Mouse (Mus musculus): ENCODE data around the gene Rnf114. TPM values are rescaled to one million over a fixed set of nuclear protein-coding genes. Genes with fewer than 3 reads are reported as not detected.

The Rnf114 gene
- polyA plus RNA-seq, 1 experiment from 2014 or later = 99.2 TPM

GRCm38 (mm10) chr2:167542361-167542760, 49.9 kb downstream of the Rnf114 start:
- H3K4me2 ChIP-seq = peak overlapping the region; percentile 91
- H3K4me3 ChIP-seq (replicated peaks) = peak overlapping the region; percentile 80
- no peak for ATAC-seq (ENCODE audit: insufficient number of reproducible peaks, insufficient read depth, low FRiP score, low TSS enrichment, low read depth)
- H3K36me3 ChIP-seq = peaks cover 33% of the 10 kb centered on the region
- H3K9me3 ChIP-seq = no peaks in the 10 kb centered on the region
- H3K27ac ChIP-seq = peak overlapping the region; percentile 96
- peaks cover 6% of the 10 kb centered on the region for H3K27me3 ChIP-seq
- H3K4me1 ChIP-seq (replicated peaks) = peaks cover 79% of the 10 kb centered on the region
- 35% methylated on average over 4 of the region's 4 CpGs for WGBS
- peak overlapping the region; percentile 88 for H3K9ac ChIP-seq (replicated peaks)

DNA sequence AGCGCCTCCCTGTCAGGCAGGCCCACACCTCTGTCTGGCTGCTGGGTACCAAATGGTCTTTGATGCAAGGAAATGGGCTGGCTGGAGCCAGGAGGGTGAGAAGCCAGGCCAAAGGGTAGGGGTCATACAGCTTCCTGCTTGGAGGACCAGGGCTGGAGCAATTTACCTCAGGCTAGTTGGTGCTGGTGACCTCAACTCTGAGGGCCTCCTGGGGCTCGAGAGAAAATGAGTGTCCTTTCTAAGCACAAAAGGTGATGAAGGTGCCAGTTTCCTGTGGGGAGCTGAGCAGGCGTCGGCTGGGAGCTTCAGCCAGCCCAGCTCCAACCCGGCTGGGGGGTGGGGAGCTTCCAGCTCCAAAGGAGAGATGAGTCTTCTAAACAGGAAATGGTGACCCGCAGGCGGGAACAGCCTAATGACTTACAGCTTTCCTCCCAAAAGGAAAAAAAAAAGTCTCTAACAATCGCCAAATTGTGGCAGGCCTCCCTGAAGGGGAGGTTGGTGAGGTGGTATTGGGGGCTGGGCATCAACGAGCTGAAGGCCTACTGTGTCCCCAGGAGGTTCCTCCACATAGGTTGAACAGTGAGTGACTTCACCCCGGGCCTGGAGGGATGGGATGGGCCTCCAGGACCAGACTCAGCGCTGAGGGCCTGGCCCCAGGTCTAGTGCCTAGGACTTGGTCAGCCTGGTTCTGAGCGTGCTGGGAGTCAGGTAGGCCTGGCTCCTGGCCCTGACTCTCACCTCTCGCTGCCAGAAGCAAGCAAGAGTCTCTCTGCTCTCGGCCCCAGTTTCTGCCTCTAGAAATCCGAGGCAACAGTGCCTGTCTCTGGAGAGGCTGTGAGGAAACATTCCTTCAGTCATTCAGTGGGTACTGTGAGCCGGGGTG, 50.9 kb downstream of the Rnf114 start:
- ATAC-seq (ENCODE audit: insufficient number of reproducible peaks, insufficient read depth, low FRiP score, low TSS enrichment, low read depth) = no peak
- no peaks in the 10 kb centered on the region for H3K27me3 ChIP-seq
- WGBS = 5% methylated on average over 16 of the region's 16 CpGs
- peak overlapping the region; percentile 23; the same call in 1 of the 2 replicates for H3K9ac ChIP-seq (replicated peaks)
- peak overlapping the region; percentile 91 for H3K4me2 ChIP-seq
- peak overlapping the region; percentile 80; the same call in 1 of the 2 replicates for H3K4me3 ChIP-seq (replicated peaks)
- peaks cover 77% of the 10 kb centered on the region for H3K4me1 ChIP-seq (replicated peaks)
- no peaks in the 10 kb centered on the region for H3K9me3 ChIP-seq
- H3K36me3 ChIP-seq = peaks cover 33% of the 10 kb centered on the region
- H3K27ac ChIP-seq = peak overlapping the region; percentile 96

GRCm38 (mm10) chr2:167544004-167544356, 51.5 kb downstream of the Rnf114 start:
- Histone ChIP-seq H3K4me3 (replicated peaks) (no peak overlapping the region), H3K4me2 (peak overlapping the region; percentile 91; the same call in 1 of the 2 replicates), H3K4me1 (replicated peaks) (peaks cover 72% of the 10 kb centered on the region), H3K36me3 (peaks cover 33% of the 10 kb centered on the region), H3K9ac (replicated peaks) (peak overlapping the region; percentile 23), H3K9me3 (no peaks in the 10 kb centered on the region), H3K27ac (peak overlapping the region; percentile 96), H3K27me3 (no peaks in the 10 kb centered on the region)
- WGBS = 4% methylated on average over 4 of the region's 4 CpGs
- no peak for ATAC-seq (ENCODE audit: insufficient number of reproducible peaks, insufficient read depth, low FRiP score, low TSS enrichment, low read depth)

DNA sequence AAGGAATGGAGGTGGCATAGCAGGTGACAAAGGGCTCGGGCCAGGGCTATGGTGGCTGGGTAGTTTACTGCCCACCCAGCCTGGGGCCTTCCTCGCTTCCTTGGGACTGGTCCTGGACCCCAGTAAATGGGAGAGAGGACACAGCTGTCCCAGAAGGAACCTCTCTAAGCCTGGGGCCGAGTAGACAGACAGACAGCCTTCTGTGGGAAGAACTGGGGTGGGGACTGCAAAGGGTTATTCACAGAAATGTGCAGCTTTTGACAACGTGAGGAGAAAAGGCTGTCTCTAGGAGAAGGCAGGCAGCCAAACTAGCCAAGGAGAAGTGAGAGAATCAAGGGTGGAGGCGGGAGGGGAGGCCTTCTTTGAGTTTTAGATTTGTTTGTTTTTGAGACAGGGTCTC, 52.0 kb downstream of the Rnf114 start:
- Histone ChIP-seq H3K4me1 (replicated peaks) (peaks cover 72% of the 10 kb centered on the region), H3K27ac (peak overlapping the region; percentile 96), H3K4me3 (replicated peaks) (no peak overlapping the region), H3K27me3 (no peaks in the 10 kb centered on the region), H3K36me3 (peaks cover 33% of the 10 kb centered on the region), H3K9ac (replicated peaks) (peak overlapping the region; percentile 23; the same call in 1 of the 2 replicates), H3K9me3 (no peaks in the 10 kb centered on the region), H3K4me2 (peak overlapping the region; percentile 91; the same call in 1 of the 2 replicates)
- no peak for ATAC-seq (ENCODE audit: insufficient number of reproducible peaks, insufficient read depth, low FRiP score, low TSS enrichment, low read depth)
- WGBS = 43% methylated on average over 5 of the region's 5 CpGs

- no peak for ATAC-seq (ENCODE audit: insufficient number of reproducible peaks, insufficient read depth, low FRiP score, low TSS enrichment, low read depth)
- H3K4me1 ChIP-seq (replicated peaks) = peaks cover 55% of the 10 kb centered on the region
- 54% methylated on average over 18 of the region's 18 CpGs for WGBS
- H3K9me3 ChIP-seq = no peaks in the 10 kb centered on the region
- H3K9ac ChIP-seq (replicated peaks) = no peak overlapping the region; the same call in 1 of the 2 replicates
- H3K27me3 ChIP-seq = no peaks in the 10 kb centered on the region
- H3K27ac ChIP-seq = peak overlapping the region; percentile 92
- no peak overlapping the region for H3K4me3 ChIP-seq (replicated peaks)
- 0 out of 2 replicates have a peak overlapping the region, but pooled peaks have one; percentile 17 for H3K4me2 ChIP-seq
- H3K36me3 ChIP-seq = peaks cover 16% of the 10 kb centered on the region
Measured at GRCm38 (mm10) chr2:167546447-167547195, 54.2 kb downstream of the Rnf114 start.

GRCm38 (mm10) chr2:167547444-167547843, 55.0 kb downstream of the Rnf114 start:
- Histone ChIP-seq H3K4me2 (no peak overlapping the region), H3K27me3 (no peaks in the 10 kb centered on the region), H3K4me1 (replicated peaks) (peaks cover 47% of the 10 kb centered on the region), H3K9ac (replicated peaks) (no peak overlapping the region), H3K27ac (peak overlapping the region; percentile 92), H3K4me3 (replicated peaks) (no peak overlapping the region), H3K36me3 (peaks cover 8% of the 10 kb centered on the region), H3K9me3 (no peaks in the 10 kb centered on the region)
- 65% methylated on average over 8 of the region's 8 CpGs for WGBS
- ATAC-seq (ENCODE audit: insufficient number of reproducible peaks, insufficient read depth, low FRiP score, low TSS enrichment, low read depth) = no peak

GRCm38 (mm10) chr2:167548961-167549360, 56.5 kb downstream of the Rnf114 start:
- WGBS = 76% methylated on average over 7 of the region's 7 CpGs
- no peaks in the 10 kb centered on the region for H3K9me3 ChIP-seq
- 0 out of 2 replicates have a peak overlapping the region, but pooled peaks have one; percentile 7 for H3K27ac ChIP-seq

DNA sequence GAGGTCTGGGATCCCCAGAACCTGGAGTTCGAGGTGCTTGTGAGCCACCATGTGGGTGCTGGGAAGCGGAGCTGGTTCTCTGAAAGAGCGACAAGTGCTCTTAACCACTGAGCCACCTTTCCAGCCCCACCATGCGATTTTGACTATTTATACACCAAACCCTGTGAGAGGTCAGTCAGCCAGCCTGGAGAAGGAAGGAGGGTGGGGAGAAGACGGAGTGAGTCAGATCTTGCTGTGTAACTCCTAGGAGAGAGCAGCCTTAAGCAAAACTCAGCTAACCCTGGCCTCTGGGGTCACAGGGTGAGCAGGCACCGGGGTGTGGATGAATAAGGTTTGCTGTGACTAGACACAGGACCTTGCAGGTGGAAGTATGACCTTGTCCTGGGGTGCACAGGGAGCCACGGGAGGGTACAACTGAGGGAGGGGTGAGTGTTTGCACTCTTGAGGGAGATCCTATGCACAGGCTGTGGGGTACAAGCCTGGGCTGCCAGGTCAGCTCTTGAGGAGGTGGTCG, 58.0 kb downstream of the Rnf114 start:
- Histone ChIP-seq H3K36me3 (no peaks in the 10 kb centered on the region), H3K27ac (0 out of 2 replicates have a peak overlapping the region, but pooled peaks have one; percentile 32), H3K4me1 (replicated peaks) (peaks cover 44% of the 10 kb centered on the region), H3K27me3 (no peaks in the 10 kb centered on the region), H3K9ac (replicated peaks) (no peak overlapping the region), H3K4me2 (no peak overlapping the region), H3K4me3 (replicated peaks) (no peak overlapping the region), H3K9me3 (no peaks in the 10 kb centered on the region)
- WGBS = 72% methylated on average over 8 of the region's 8 CpGs
- ATAC-seq (ENCODE audit: insufficient number of reproducible peaks, insufficient read depth, low FRiP score, low TSS enrichment, low read depth) = no peak

More at GRCm38 (mm10) chr2:167548961-167549360, 56.5 kb downstream of the Rnf114 start:
- H3K27me3 ChIP-seq = no peaks in the 10 kb centered on the region
- no peak overlapping the region for H3K4me2 ChIP-seq
- no peak overlapping the region for H3K9ac ChIP-seq (replicated peaks)
- H3K4me1 ChIP-seq (replicated peaks) = peaks cover 44% of the 10 kb centered on the region
- no peaks in the 10 kb centered on the region for H3K36me3 ChIP-seq
- ATAC-seq (ENCODE audit: insufficient number of reproducible peaks, insufficient read depth, low FRiP score, low TSS enrichment, low read depth) = no peak
- H3K4me3 ChIP-seq (replicated peaks) = no peak overlapping the region

GRCm38 (mm10) chr2:167551342-167551920, 59.0 kb downstream of the Rnf114 start:
- peaks cover 40% of the 10 kb centered on the region for H3K4me1 ChIP-seq (replicated peaks)
- H3K27me3 ChIP-seq = no peaks in the 10 kb centered on the region
- no peaks in the 10 kb centered on the region for H3K36me3 ChIP-seq
- no peak overlapping the region for H3K9ac ChIP-seq (replicated peaks)
- no peak overlapping the region for H3K4me2 ChIP-seq
- no peak overlapping the region for H3K4me3 ChIP-seq (replicated peaks)
- no peak overlapping the region for H3K27ac ChIP-seq
- peaks cover under 1% of the 10 kb centered on the region; the same call in 1 of the 2 replicates for H3K9me3 ChIP-seq
- 77% methylated on average over 8 of the region's 8 CpGs for WGBS
- ATAC-seq (ENCODE audit: insufficient number of reproducible peaks, insufficient read depth, low FRiP score, low TSS enrichment, low read depth) = no peak

DNA sequence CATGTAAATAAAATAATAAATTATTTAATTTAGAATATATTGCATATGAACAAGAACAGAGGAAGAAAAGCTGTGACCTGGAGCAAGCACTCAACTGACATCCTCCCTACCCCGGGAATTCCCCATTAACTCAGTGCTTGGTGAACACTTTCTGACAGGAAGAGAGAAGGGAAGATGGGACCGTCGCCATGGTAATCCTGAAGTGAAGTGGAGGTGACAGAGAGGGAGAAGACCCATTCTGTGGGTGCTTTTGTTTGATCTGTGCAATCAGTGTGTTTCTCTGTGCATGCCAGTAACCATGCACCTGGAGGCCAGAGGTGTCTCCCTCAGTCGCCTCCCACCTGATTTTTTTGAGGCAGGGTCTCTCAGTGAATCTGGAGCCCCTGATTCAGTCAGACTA, 59.8 kb downstream of the Rnf114 start:
- peaks cover 31% of the 10 kb centered on the region for H3K4me1 ChIP-seq (replicated peaks)
- peaks cover 7% of the 10 kb centered on the region for H3K9me3 ChIP-seq
- H3K4me2 ChIP-seq = no peak overlapping the region
- WGBS = 90% methylated on average over 4 of the region's 4 CpGs
- no peak overlapping the region for H3K9ac ChIP-seq (replicated peaks)
- H3K36me3 ChIP-seq = no peaks in the 10 kb centered on the region
- no peak for ATAC-seq (ENCODE audit: insufficient number of reproducible peaks, insufficient read depth, low FRiP score, low TSS enrichment, low read depth)
- no peaks in the 10 kb centered on the region for H3K27me3 ChIP-seq
- no peak overlapping the region for H3K27ac ChIP-seq
- H3K4me3 ChIP-seq (replicated peaks) = no peak overlapping the region
